Mouse (Mus musculus) ES-Bruce4 (cell line): Measurements from ENCODE around the gene Tmed9.
A peak's percentile ranks its signal among the peaks of the same experiment; 100 is the strongest.
"Not testable (repeated sequence)": the region's sequence is repeated elsewhere in the genome, so short reads cannot be mapped to it uniquely, and the experiment has no call there.

Source experiments
- CTCF ChIP-seq: IDR thresholded peaks from one replicate; pipeline ENCODE4 v1.8.1; 2011; ENCODE audit warnings: low read depth, low read length
- EP300 ChIP-seq: IDR thresholded peaks from 2 replicates; pipeline ENCODE4 v1.6.1; 2011; ENCODE audit warnings: low read depth, low read length; ENCODE audit not compliant: insufficient read depth
- POLR2A ChIP-seq: IDR thresholded peaks from one replicate; pipeline ENCODE4 v1.8.1; 2011; ENCODE audit warnings: low read length; ENCODE audit not compliant: insufficient read depth

DNA sequence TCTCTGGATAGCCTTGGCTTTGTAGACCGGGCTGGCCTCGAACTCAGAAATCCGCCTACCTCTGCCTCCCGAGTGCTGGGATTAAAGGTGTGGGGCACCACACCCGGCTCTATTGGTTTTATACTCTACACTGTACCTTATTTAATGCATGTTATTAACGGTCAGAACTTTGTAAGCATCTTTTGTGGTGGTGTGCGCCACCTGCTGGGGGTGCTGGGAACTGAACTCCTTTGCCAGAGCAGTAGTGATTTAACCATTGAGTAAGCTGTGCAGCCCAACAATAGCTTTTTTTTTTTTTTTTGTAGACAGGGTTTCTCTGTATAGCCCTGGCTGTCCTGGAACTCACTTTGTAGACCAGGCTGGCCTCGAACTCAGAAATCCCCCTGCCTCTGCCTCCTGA lies 66.9 kb downstream of the Tmed9 start:
- TF ChIP-seq POLR2A, EP300: not testable (repeated sequence)
- TF ChIP-seq CTCF = peak; percentile 83
